Mouse (Mus musculus): Measurements from ENCODE around the gene Klc1. TPM values are rescaled to one million over a fixed set of nuclear protein-coding genes. Genes with fewer than 3 reads are reported as not detected.

Gene Klc1
- polyA plus RNA-seq, 1 experiment from 2014 or later: 130 TPM

GRCm38 (mm10) chr12:111812611-111813010 lies 54.0 kb downstream of the Klc1 start:
- no peak overlapping the region for H3K27ac ChIP-seq (replicated peaks)

GRCm38 (mm10) chr12:111813111-111813765 lies 54.6 kb downstream of the Klc1 start:
- no peak for DNase-seq (ENCODE audit: low spot score)
- 4% methylated on average over 27 of the region's 27 CpGs for WGBS
- peak overlapping the region; percentile 82 for H3K27ac ChIP-seq (replicated peaks)
- H3K4me1 ChIP-seq: peaks cover 55% of the 10 kb centered on the region
- peak overlapping the region; percentile 87 for H3K4me3 ChIP-seq
- H3K9me3 ChIP-seq: no peaks in the 10 kb centered on the region
- H3K36me3 ChIP-seq (replicated peaks): peaks cover 36% of the 10 kb centered on the region
- H3K27me3 ChIP-seq (replicated peaks; ENCODE audit: low read depth, poor library complexity, severe bottlenecking): no peaks in the 10 kb centered on the region

More at GRCm38 (mm10) chr12:111812611-111813010, 54.0 kb downstream of the Klc1 start:
- Histone ChIP-seq H3K27me3 (replicated peaks; ENCODE audit: low read depth, poor library complexity, severe bottlenecking) (no peaks in the 10 kb centered on the region), H3K4me3 (peak overlapping the region; percentile 87), H3K36me3 (replicated peaks) (peaks cover 41% of the 10 kb centered on the region), H3K4me1 (peaks cover 55% of the 10 kb centered on the region), H3K9me3 (no peaks in the 10 kb centered on the region)
- 76% methylated on average over 12 of the region's 12 CpGs for WGBS
- no peak for DNase-seq (ENCODE audit: low spot score)

GRCm38 (mm10) chr12:111813766-111814617 lies 55.3 kb downstream of the Klc1 start, which contains the start of the genes Xrcc3 and Zfyve21:
TSS of gene Xrcc3 (minus strand) at chr12:111813873.
TSS of gene Zfyve21 (plus strand) at chr12:111814170.
- H3K36me3 ChIP-seq (replicated peaks): peaks cover 33% of the 10 kb centered on the region
- under 1% methylated on average over 87 of the region's 87 CpGs for WGBS
- peaks cover 56% of the 10 kb centered on the region for H3K4me1 ChIP-seq
- H3K27me3 ChIP-seq (replicated peaks; ENCODE audit: low read depth, poor library complexity, severe bottlenecking): no peaks in the 10 kb centered on the region
- peak within 1 kb of the TSS; percentile 87 for H3K4me3 ChIP-seq
- no peaks in the 10 kb centered on the region for H3K9me3 ChIP-seq
- H3K27ac ChIP-seq (replicated peaks): peak within 1 kb of the TSS; percentile 93
- DNase-seq (ENCODE audit: low spot score): peak; percentile 99

- Histone ChIP-seq H3K36me3 (replicated peaks) (peaks cover 23% of the 10 kb centered on the region), H3K9me3 (no peaks in the 10 kb centered on the region), H3K4me3 (peak overlapping the region; percentile 87), H3K4me1 (peaks cover 46% of the 10 kb centered on the region), H3K27ac (replicated peaks) (peak overlapping the region; percentile 93), H3K27me3 (replicated peaks; ENCODE audit: low read depth, poor library complexity, severe bottlenecking) (no peaks in the 10 kb centered on the region)
- peak; percentile 30 for DNase-seq (ENCODE audit: low spot score)
- 29% methylated on average over 19 of the region's 19 CpGs for WGBS
Measured at GRCm38 (mm10) chr12:111814769-111815762, 56.4 kb downstream of the Klc1 start.

GRCm38 (mm10) chr12:111816528-111816927 lies 57.9 kb downstream of the Klc1 start:
- 68% methylated on average over 13 of the region's 13 CpGs for WGBS

GRCm38 (mm10) chr12:111816967-111817366 lies 58.3 kb downstream of the Klc1 start:
- H3K27me3 ChIP-seq (replicated peaks; ENCODE audit: low read depth, poor library complexity, severe bottlenecking): no peaks in the 10 kb centered on the region
- no peaks in the 10 kb centered on the region for H3K9me3 ChIP-seq
- peaks cover 14% of the 10 kb centered on the region for H3K36me3 ChIP-seq (replicated peaks)
- no peak overlapping the region for H3K27ac ChIP-seq (replicated peaks)
- no peak overlapping the region for H3K4me3 ChIP-seq
- 83% methylated on average over 9 of the region's 9 CpGs for WGBS
- peaks cover 44% of the 10 kb centered on the region for H3K4me1 ChIP-seq
- no peak for DNase-seq (ENCODE audit: low spot score)

More at GRCm38 (mm10) chr12:111816528-111816927, 57.9 kb downstream of the Klc1 start:
- Histone ChIP-seq H3K27me3 (replicated peaks; ENCODE audit: low read depth, poor library complexity, severe bottlenecking) (no peaks in the 10 kb centered on the region), H3K27ac (replicated peaks) (0 out of 2 replicates have a peak overlapping the region, but pooled peaks have one; percentile 35), H3K4me1 (peaks cover 46% of the 10 kb centered on the region), H3K4me3 (0 out of 2 replicates have a peak overlapping the region, but pooled peaks have one; percentile 87), H3K9me3 (no peaks in the 10 kb centered on the region), H3K36me3 (replicated peaks) (peaks cover 17% of the 10 kb centered on the region)
- DNase-seq (ENCODE audit: low spot score): no peak

- Histone ChIP-seq H3K4me1 (peaks cover 34% of the 10 kb centered on the region), H3K36me3 (replicated peaks) (peaks cover 17% of the 10 kb centered on the region), H3K9me3 (no peaks in the 10 kb centered on the region), H3K4me3 (no peak overlapping the region), H3K27ac (replicated peaks) (no peak overlapping the region), H3K27me3 (replicated peaks; ENCODE audit: low read depth, poor library complexity, severe bottlenecking) (no peaks in the 10 kb centered on the region)
- WGBS: 93% methylated on average over 8 of the region's 8 CpGs
- DNase-seq (ENCODE audit: low spot score): no peak
Measured at GRCm38 (mm10) chr12:111817991-111818390, 59.3 kb downstream of the Klc1 start.

GRCm38 (mm10) chr12:111819936-111820335 lies 61.3 kb downstream of the Klc1 start:
- DNase-seq (ENCODE audit: low spot score): no peak
- 85% methylated on average over 8 of the region's 8 CpGs for WGBS
- peaks cover 36% of the 10 kb centered on the region for H3K36me3 ChIP-seq (replicated peaks)

GRCm38 (mm10) chr12:111820708-111821107 lies 62.1 kb downstream of the Klc1 start:
- H3K27me3 ChIP-seq (replicated peaks; ENCODE audit: low read depth, poor library complexity, severe bottlenecking): no peaks in the 10 kb centered on the region
- 89% methylated on average over 7 of the region's 7 CpGs for WGBS
- DNase-seq (ENCODE audit: low spot score): no peak
- peaks cover 44% of the 10 kb centered on the region for H3K36me3 ChIP-seq (replicated peaks)
- H3K27ac ChIP-seq (replicated peaks): no peak overlapping the region
- no peaks in the 10 kb centered on the region for H3K9me3 ChIP-seq
- H3K4me3 ChIP-seq: no peak overlapping the region
- peaks cover 19% of the 10 kb centered on the region for H3K4me1 ChIP-seq

More at GRCm38 (mm10) chr12:111819936-111820335, 61.3 kb downstream of the Klc1 start:
- Histone ChIP-seq H3K27ac (replicated peaks) (no peak overlapping the region), H3K4me3 (no peak overlapping the region), H3K27me3 (replicated peaks; ENCODE audit: low read depth, poor library complexity, severe bottlenecking) (no peaks in the 10 kb centered on the region), H3K4me1 (peaks cover 27% of the 10 kb centered on the region), H3K9me3 (no peaks in the 10 kb centered on the region)

- DNase-seq (ENCODE audit: low spot score): no peak
- Histone ChIP-seq H3K27ac (replicated peaks) (no peak overlapping the region), H3K4me1 (peaks cover 7% of the 10 kb centered on the region; the same call in 1 of the 2 replicates), H3K9me3 (no peaks in the 10 kb centered on the region), H3K36me3 (replicated peaks) (peaks cover 56% of the 10 kb centered on the region), H3K4me3 (no peak overlapping the region), H3K27me3 (replicated peaks; ENCODE audit: low read depth, poor library complexity, severe bottlenecking) (no peaks in the 10 kb centered on the region)
- WGBS: 76% methylated on average over 4 of the region's 4 CpGs
Measured at GRCm38 (mm10) chr12:111821931-111822330, 63.3 kb downstream of the Klc1 start.

GRCm38 (mm10) chr12:111827556-111827955 lies 68.9 kb downstream of the Klc1 start:
- Histone ChIP-seq H3K36me3 (replicated peaks) (peaks cover 95% of the 10 kb centered on the region), H3K9me3 (no peaks in the 10 kb centered on the region), H3K27ac (replicated peaks) (no peak overlapping the region), H3K4me1 (no peaks in the 10 kb centered on the region), H3K27me3 (replicated peaks; ENCODE audit: low read depth, poor library complexity, severe bottlenecking) (no peaks in the 10 kb centered on the region), H3K4me3 (no peak overlapping the region)
- WGBS: 93% methylated on average over 12 of the region's 12 CpGs
- no peak for DNase-seq (ENCODE audit: low spot score)

All from embryonic facial prominence, embryonic 10.5 days (tissue).